Mouse (Mus musculus) midbrain, embryonic 14.5 days (tissue): Measurements from ENCODE around the gene Rai1. TPM values are rescaled to one million over a fixed set of nuclear protein-coding genes. Genes with fewer than 3 reads are reported as not detected.

Source experiments
- ATAC-seq: fragments of 200-750 bp; cut with Nextera tagmentation; 2 replicates; pipeline ENCODE4 v1.8.0; 2017; ENCODE audit warnings: moderate number of reproducible peaks, moderate library complexity; ENCODE audit not compliant: low FRiP score, low TSS enrichment
- DNase-seq: peaks from one replicate; pipeline ENCODE4 v3.0.0-alpha.2; 2015
- H3K27ac ChIP-seq: fragments of 300-500 bp; sonication (generic); replicated peaks from 2 replicates; pipeline ENCODE4 v1.5.1; 2014; ENCODE audit warnings: mild to moderate bottlenecking, low read depth, low read length, moderate library complexity
- H3K27me3 ChIP-seq: fragments of 300-500 bp; sonication (generic); 2 replicates; pipeline ENCODE4 v1.6.1; 2014; ENCODE audit warnings: low read length, control low read depth, mixed read lengths; ENCODE audit not compliant: control insufficient read depth, insufficient read depth
- H3K36me3 ChIP-seq: fragments of 300-500 bp; sonication (generic); 2 replicates; pipeline ENCODE4 v1.6.1; 2014; ENCODE audit warnings: low read length, control low read depth; ENCODE audit not compliant: control insufficient read depth, insufficient read depth
- H3K4me1 ChIP-seq: fragments of 300-500 bp; sonication (generic); 2 replicates; pipeline ENCODE4 v1.6.1; 2014; ENCODE audit warnings: mild to moderate bottlenecking, antibody characterized with exemption, low read length, control low read depth; ENCODE audit not compliant: control insufficient read depth, insufficient read depth
- H3K4me2 ChIP-seq: fragments of 300-500 bp; sonication (generic); 2 replicates; pipeline ENCODE4 v1.6.1; 2014; ENCODE audit warnings: mild to moderate bottlenecking, low read length, moderate library complexity
- H3K4me3 ChIP-seq: fragments of 300-500 bp; sonication (generic); replicated peaks from 2 replicates; pipeline ENCODE4 v1.5.1; 2014; ENCODE audit warnings: low read depth, low read length
- H3K9ac ChIP-seq: fragments of 300-500 bp; sonication (generic); replicated peaks from 2 replicates; pipeline ENCODE4 v1.6.1; 2014; ENCODE audit warnings: mild to moderate bottlenecking, low read length, moderate library complexity
- H3K9me3 ChIP-seq: fragments of 300-500 bp; sonication (generic); 2 replicates; pipeline ENCODE4 v1.6.1; 2016; ENCODE audit warnings: low read length, control low read depth, mixed read lengths; ENCODE audit not compliant: control insufficient read depth
- WGBS: fragments of 180-500 bp; shearing (Covaris S2); extraction: QIAGEN DNeasy Blood & Tissue Kit; methylation state at CpG from one replicate; pipeline ENCODE4 v1.1.7; 2014; 5-methylcytosine and 5-hydroxymethylcytosine counted together
- polyA plus RNA-seq: library from polyadenylated mRNA; unstranded; fragments of >200 nt; fragmentation: Nextera tagmentation; extraction: Ambion mirVana; gene quantifications from 2 replicates; pipeline ENCODE4 v1.2.1, GENCODE M21; 2014

Rai1 gene
- polyA plus RNA-seq, 1 experiment from 2014 or later, result 37.7 TPM

DNA sequence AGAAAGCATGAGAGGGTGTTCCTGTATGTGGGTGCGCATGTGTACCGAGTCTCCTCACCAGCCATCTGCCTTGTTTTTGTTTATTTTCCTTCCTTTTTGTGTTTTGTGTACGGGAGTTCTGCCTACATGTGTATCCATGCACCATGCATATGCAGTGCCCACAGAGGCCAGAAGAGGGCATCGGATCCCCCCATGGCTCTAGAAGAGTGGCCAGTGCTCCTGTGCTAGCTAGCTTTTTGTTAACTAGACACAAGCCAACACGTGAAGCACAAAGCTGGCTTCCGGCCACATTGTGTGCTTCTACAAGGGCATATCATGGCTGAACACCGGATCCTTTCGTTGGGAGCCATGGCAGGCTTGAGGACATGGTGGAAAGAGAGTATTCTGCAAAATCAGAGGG lies 34.2 kb upstream of the Rai1 start:
- no peaks in the 10 kb centered on the region for H3K36me3 ChIP-seq
- no peaks in the 10 kb centered on the region for H3K9me3 ChIP-seq
- no peak overlapping the region for H3K4me2 ChIP-seq
- no peak overlapping the region for H3K4me3 ChIP-seq
- ATAC-seq (no peak), DNase-seq (peak; percentile 84)
- H3K27ac ChIP-seq, result no peak overlapping the region
- H3K4me1 ChIP-seq, result no peaks in the 10 kb centered on the region
- 29% methylated on average over 8 of the region's 8 CpGs for WGBS
- no peaks in the 10 kb centered on the region for H3K27me3 ChIP-seq
- H3K9ac ChIP-seq, result no peak overlapping the region

DNA sequence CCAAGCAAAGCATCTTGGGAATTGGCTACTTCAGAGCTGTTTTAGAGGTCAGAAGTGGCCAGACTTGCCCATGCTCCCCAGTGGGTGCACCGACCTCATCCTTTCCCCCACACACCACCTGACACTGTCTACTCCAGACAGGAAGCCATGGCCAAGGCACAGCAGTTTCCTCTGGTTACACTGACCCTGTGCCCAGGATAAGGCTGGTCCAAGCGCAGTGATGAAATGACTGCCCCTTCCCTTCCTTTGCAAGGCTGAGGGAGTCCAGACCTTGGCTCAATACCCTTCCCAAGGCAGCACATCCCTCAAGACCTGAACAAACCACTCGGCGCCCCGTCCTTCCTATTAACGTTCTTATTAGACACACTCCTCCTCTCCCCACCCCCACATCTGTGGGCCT lies 33.6 kb upstream of the Rai1 start:
- Histone ChIP-seq H3K9me3 (no peaks in the 10 kb centered on the region), H3K4me2 (no peak overlapping the region), H3K4me3 (no peak overlapping the region), H3K36me3 (no peaks in the 10 kb centered on the region), H3K9ac (no peak overlapping the region), H3K27me3 (no peaks in the 10 kb centered on the region), H3K27ac (no peak overlapping the region), H3K4me1 (no peaks in the 10 kb centered on the region)
- ATAC-seq (no peak), DNase-seq (no peak)
- 93% methylated on average over 6 of the region's 6 CpGs for WGBS

DNA sequence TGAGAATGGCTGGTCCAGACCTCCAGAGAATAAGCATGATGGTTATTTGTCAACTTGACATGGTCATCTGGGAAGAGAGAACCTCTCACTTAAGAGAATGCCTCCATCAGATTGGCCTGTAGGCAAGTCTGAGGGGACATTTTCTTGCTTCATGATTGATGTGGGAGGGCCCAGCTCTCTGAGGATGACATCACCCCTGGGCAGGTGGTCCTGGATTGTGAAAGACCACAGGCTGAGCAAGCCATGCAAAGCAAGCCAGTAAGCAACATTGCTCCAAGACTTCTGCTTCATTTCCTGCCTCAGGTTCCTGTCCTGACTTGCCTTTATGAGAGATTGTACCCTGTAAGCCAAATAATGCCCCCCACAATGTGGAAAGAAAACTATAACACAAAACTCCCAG lies 31.7 kb upstream of the Rai1 start:
- H3K4me1 ChIP-seq, result no peaks in the 10 kb centered on the region
- no peak for DNase-seq
- ATAC-seq, result no peak
- no peaks in the 10 kb centered on the region for H3K9me3 ChIP-seq
- no peak overlapping the region for H3K4me2 ChIP-seq
- H3K36me3 ChIP-seq, result no peaks in the 10 kb centered on the region
- H3K9ac ChIP-seq, result no peak overlapping the region
- no peak overlapping the region for H3K27ac ChIP-seq
- no peak overlapping the region for H3K4me3 ChIP-seq
- H3K27me3 ChIP-seq, result no peaks in the 10 kb centered on the region

DNA sequence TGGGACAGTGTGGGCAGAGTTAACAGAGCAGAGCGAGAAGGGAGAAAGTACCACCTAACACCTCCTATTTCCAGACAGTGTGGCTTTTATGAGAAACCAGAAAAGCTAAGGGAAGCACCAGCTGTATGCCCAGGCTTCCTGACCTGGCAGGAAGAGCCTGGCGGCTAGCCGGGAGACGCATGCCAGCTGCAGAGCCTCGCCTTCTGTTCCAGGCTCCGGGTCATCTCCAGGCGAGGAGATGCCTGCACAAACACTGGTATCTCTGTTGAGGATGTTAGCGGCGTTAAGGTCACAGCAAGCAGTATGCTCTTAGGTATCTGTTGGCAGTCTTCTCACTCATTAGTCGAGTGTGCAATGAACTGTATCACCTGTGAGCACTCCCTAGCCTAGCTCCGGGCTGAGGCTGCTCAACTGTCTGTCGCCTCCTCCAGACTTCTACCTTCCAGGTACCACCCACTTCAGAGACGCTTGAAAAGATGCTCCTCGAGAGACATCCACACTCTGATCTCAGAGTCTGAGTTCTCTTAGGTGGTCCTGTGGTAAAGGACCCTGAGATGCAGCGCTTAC lies 30.8 kb upstream of the Rai1 start:
- ATAC-seq, result no peak
- 75% methylated on average over 15 of the region's 15 CpGs for WGBS
- Histone ChIP-seq H3K9me3 (no peaks in the 10 kb centered on the region), H3K27me3 (no peaks in the 10 kb centered on the region), H3K4me1 (no peaks in the 10 kb centered on the region), H3K4me2 (no peak overlapping the region), H3K9ac (no peak overlapping the region), H3K27ac (no peak overlapping the region), H3K36me3 (no peaks in the 10 kb centered on the region), H3K4me3 (no peak overlapping the region)
- DNase-seq, result no peak

DNA sequence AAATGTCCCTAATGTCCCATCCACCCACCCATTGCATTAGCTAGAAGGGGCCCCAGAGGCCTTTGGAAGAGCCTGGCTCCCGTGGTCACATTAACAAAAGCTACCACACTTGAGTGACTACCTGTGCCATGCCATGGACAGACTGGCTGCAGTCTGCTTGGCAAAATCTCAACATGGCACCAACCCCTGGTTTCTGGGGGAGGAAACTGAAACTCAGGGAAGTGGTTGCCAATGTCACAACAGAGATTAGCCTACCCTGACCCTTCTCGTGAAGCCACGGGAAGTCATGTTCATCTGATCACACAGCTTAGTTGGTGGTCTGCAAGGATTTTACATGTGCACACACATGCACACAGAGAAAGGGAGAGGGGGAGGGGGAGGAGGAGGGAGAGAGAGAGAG lies 28.6 kb upstream of the Rai1 start:
- WGBS, result 79% methylated on average over 3 of the region's 3 CpGs
- DNase-seq, result no peak
- H3K9me3 ChIP-seq, result no peaks in the 10 kb centered on the region
- H3K4me2 ChIP-seq, result no peak overlapping the region
- H3K36me3 ChIP-seq, result no peaks in the 10 kb centered on the region
- H3K4me3 ChIP-seq, result no peak overlapping the region
- no peak overlapping the region for H3K27ac ChIP-seq
- no peaks in the 10 kb centered on the region for H3K27me3 ChIP-seq
- no peak for ATAC-seq
- no peaks in the 10 kb centered on the region for H3K4me1 ChIP-seq
- H3K9ac ChIP-seq, result no peak overlapping the region

DNA sequence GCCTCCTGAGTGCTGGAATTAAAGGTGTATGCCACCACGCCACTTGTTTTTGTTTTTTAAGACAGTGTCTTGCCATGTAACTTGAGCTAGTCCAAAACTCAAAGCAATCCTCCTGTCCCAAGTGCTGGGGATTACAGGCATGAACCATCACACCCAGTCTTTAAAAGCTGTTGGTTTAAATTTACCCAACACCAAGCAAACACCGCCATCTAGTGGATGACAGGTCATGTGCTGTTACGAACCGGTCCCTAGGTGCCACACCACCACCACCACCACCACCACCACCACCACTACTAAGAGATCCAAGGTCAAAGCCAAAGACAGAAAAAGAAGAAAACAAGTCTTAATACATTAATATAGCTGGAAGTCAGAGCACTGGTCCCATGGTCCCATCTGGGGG lies 28.0 kb upstream of the Rai1 start:
- H3K9ac ChIP-seq, result no peak overlapping the region
- no peaks in the 10 kb centered on the region for H3K9me3 ChIP-seq
- H3K27ac ChIP-seq, result no peak overlapping the region
- DNase-seq (peak; percentile 86), ATAC-seq (no peak)
- H3K27me3 ChIP-seq, result no peaks in the 10 kb centered on the region
- no peaks in the 10 kb centered on the region for H3K4me1 ChIP-seq
- H3K4me2 ChIP-seq, result no peak overlapping the region
- no peak overlapping the region for H3K4me3 ChIP-seq
- WGBS, result 10% methylated on average over 4 of the region's 4 CpGs
- no peaks in the 10 kb centered on the region for H3K36me3 ChIP-seq

DNA sequence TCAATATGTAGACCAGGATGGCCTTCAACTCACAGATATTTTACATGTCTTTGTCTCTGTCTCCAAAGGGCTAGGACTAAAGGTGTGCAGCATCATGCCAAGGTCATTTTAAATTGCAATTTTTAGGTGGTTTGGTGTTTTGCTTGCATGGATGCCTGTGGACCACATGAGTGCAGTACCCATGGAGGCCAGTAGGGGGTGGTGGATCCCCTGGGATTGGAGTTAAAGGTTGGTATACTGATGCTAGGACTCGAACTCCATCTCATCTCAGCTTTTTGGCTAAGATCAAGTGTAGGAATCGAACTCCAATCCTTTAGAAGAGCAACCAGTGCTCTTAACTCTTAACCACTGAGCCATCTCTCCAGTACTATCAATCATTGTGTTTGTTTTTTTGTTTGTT lies 20.2 kb upstream of the Rai1 start:
- DNase-seq (peak; percentile 43), ATAC-seq (no peak)
- Histone ChIP-seq H3K27me3 (no peaks in the 10 kb centered on the region), H3K4me1 (peaks cover 10% of the 10 kb centered on the region; the same call in 1 of the 2 replicates), H3K4me2 (no peak overlapping the region), H3K4me3 (no peak overlapping the region), H3K36me3 (no peaks in the 10 kb centered on the region), H3K27ac (no peak overlapping the region), H3K9me3 (no peaks in the 10 kb centered on the region), H3K9ac (no peak overlapping the region)
- 35% methylated on average over 2 of the region's 2 CpGs for WGBS

DNA sequence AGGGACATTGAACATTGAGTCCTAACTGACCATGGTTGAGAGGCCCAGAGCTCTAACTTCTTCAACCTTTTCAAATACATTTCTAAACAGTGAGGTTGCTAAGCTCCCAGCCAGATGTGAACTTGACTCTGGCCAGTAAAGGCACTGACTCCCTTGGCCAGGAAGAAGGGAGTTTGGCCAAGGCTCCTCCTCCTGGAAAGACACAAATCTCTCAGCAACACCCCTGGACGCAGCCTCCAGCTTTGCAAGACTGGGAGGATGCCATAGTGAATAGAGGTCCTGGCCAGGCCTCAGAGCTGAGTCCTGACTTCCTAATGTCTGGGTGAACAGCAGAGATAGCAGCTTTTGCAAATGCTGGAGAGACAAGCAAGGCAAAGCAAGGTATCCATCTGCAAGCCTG lies 18.1 kb upstream of the Rai1 start:
- WGBS, result 81% methylated on average over 1 of the region's 1 CpGs
- DNase-seq (no peak), ATAC-seq (no peak)
- Histone ChIP-seq H3K27me3 (no peaks in the 10 kb centered on the region), H3K4me3 (no peak overlapping the region), H3K36me3 (no peaks in the 10 kb centered on the region), H3K4me1 (peaks cover 10% of the 10 kb centered on the region; the same call in 1 of the 2 replicates), H3K9me3 (no peaks in the 10 kb centered on the region), H3K27ac (no peak overlapping the region), H3K4me2 (no peak overlapping the region), H3K9ac (no peak overlapping the region)

DNA sequence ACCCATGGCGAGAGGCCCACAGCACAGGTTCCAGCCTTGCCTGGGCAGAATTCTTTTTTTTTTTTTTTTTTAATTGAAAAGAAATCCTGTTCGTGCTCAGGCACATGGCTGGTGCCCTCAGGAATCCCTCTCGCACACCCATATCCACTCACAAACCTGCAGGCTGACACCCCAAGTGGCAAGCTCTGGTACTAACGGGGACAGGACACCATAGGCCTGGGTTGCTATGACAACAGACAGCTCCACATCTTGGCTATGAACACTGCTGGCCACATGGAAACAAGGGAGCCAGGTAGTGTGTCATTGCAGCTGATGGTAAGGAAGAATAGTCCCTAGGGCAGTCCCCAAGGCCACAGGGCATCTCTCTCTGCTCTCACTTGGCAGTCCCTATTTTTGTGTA lies 15.9 kb upstream of the Rai1 start:
- ATAC-seq, result peak; percentile 71; the same call in 1 of the 2 replicates
- Histone ChIP-seq H3K36me3 (no peaks in the 10 kb centered on the region), H3K27me3 (no peaks in the 10 kb centered on the region), H3K4me3 (no peak overlapping the region), H3K9ac (no peak overlapping the region), H3K4me1 (peaks cover 23% of the 10 kb centered on the region), H3K9me3 (no peaks in the 10 kb centered on the region), H3K27ac (0 out of 2 replicates have a peak overlapping the region, but pooled peaks have one; percentile 26), H3K4me2 (no peak overlapping the region)
- peak; percentile 87 for DNase-seq
- 36% methylated on average over 4 of the region's 4 CpGs for WGBS
